Mouse (Mus musculus): ENCODE measurements around the gene Ilkap.

The Ilkap gene

DNA sequence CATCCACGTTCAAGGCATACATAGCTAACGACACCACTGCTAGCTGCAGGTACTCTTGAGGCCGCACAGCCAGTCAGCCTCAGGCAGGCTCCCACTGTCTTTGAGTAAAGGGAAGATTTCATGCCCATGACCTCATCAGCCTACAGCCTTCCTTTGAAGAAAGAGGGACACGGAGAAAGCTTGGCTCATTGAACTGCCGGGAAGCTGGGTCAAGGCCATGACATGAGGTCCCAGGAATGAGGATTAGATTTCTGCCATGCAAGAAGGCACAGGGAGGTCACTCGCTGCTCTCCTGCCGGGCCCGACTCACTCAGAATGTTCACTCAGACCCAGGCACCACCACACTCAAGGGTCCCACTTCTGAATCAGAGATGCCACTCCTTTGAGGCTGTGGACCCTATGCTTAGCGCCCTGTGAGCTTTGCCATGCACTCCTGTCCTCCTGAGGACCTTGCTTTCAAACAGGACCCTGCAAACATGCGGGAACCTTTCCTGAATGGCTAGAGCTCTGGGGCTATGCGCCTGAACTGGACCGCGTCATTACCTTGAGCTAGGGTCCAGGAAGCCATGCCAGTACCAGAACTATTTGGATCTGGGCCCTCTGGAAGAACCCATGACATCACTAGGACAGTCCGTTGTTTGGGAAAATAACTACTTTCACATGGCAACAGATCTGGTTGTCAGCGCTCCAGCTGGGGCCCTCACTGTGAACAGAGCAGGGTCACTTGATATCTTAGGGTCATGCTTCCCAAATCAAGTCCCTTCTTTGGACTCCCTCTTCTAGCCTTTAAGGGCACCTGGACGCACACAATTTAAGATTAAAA, 33.6 kb downstream of the Ilkap start:
- CTCF ChIA-PET: interaction anchor here (0.7 kb wide), 2 partner anchors 56 to 899 kb away, joined by 3 read pairs; no protein-coding TSS in a partner anchor

GRCm38 (mm10) chr1:91362113-91362512, 36.5 kb downstream of the Ilkap start:
- CTCF ChIA-PET: no interaction called here

DNA sequence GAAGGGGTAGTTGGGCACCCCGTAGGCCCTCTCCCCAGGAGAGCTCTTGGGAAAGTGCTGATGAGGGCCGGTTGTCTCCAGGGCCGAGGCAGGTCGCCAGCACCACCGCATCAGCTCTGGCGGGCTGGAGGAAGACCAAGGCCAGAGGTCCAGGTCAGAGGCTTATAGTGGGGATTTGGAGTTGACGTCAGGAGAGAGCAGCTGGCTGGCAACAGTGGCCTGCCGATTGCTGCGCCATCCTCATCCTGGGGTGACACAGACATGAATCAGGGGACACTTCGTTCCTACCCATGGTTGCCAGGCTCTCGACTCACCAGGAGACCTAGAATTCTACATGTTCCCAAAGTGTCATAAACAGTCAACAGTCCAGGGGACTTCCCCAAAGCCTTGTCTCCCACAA, 42.5 kb downstream of the Ilkap start:
- CTCF ChIA-PET: no interaction called here

DNA sequence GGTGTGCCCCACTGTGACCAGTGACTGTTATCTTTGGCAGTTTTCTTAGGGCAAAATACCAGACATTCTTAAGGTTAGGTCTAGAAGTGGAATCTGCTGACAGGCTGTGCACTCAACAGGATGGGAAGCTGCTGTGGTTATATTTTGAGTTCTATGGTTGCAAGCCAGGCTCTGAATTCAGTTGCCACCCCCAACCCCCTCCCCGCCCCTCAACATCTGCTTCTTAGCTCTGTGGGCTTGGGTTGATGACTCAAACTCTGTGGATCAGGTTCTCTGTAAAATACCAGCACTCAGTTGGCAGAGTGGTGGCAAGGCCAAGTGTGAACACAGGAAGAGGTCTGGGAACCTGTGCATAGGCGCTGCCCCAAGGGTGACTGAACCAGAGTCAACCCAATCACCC, 46.3 kb downstream of the Ilkap start:
- CTCF ChIA-PET: no interaction called here

DNA sequence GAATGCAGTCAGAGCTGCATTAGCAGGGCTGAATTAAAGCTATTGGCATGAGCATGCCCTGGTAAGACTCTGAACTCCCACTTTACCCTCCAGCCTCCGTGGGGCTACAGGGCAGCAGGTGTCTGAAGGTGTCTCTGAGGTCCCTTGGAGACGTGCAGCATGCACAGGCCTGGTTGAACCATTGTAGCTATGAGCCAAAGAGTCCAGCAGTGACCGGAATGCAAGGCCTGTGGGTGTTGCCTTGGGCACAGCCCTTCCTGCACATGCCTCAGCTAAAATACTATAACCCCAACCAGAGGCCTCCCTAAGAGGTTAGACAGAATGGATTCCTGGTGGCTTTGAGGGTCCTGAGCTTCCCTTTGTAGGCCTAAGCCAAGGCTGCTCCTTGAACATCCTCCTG, 47.4 kb downstream of the Ilkap start:
- CTCF ChIA-PET: no interaction called here

DNA sequence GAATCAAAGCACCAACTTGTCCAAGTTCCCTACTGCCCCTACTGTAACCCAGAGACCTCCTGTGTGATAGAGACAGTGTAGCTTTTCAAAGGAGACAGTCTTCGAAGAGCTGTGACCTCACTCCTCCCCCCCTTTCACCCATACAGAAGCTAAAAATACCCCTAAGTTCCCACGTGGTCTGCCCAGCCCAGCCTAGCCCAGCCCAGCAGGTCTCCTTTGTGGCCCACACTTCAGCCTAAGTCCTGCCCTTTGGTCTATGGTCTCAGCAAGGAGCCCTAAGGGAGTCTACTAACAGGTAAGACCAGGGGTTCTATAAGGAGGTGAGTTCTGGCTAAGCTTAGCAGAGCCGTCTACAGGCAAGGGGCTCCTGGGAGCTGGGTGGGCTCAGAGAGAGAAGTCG, 47.8 kb downstream of the Ilkap start, which contains the start of gene Klhl30:
Gene Klhl30 (plus strand): TSS at position 176 of the 400 bp plus-strand sequence.
- CTCF ChIA-PET: no interaction called here

- CTCF ChIA-PET: interaction anchor here (0.6 kb wide), 3 partner anchors 31 to 1100 kb away, joined by 3 to 5 read pairs (median 4); no protein-coding TSS in a partner anchor
Observed at GRCm38 (mm10) chr1:91346892-91347291, 51.7 kb downstream of the Ilkap start.

GRCm38 (mm10) chr1:91344921-91345685, 53.5 kb downstream of the Ilkap start:
- CTCF ChIA-PET: no interaction called here

DNA sequence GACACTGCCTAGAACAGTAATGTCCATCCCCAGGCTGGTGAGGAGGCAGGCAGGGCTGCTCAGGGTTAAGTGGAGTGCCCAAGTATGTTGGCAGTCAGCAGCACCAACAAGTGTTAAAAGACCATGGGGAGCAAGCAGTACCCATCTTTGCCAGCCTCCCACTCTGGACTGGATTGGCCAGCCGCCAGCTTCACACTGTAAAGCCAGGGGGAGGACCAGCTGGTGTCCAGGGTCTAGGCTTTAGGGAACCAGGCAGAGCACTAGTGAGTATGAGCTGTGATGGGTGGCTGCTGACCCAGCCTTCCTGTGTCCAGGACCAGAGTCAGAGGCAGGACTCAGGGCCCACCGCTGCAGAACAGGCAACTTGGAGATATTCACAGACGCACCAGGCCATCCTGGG, 54.6 kb downstream of the Ilkap start:
- CTCF ChIA-PET: no interaction called here

- CTCF ChIA-PET: no interaction called here
Observed at GRCm38 (mm10) chr1:91337355-91337754, 61.3 kb downstream of the Ilkap start.

- CTCF ChIA-PET: no interaction called here
Observed at GRCm38 (mm10) chr1:91333582-91333981, 65.0 kb downstream of the Ilkap start.

DNA sequence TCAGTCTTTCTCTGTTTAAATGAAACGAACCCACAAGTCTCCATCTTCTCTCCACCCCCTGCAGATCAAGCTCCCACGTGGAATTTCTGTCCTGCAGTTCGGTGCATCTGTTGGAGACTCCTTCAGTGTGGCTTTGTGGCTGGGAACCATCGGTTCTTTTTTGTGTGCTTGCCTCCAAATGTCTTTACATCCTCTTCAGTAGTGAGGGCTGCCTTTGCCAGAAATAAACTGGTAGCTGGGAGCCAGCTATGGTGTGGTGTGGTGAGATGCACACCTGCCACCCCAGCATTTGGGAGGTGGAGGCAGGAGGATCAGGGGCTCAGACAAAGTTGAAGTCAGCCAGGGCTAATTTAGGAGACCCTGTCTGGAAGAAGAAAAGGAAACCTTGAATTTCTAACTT, 66.5 kb downstream of the Ilkap start:
- CTCF ChIA-PET: no interaction called here

- CTCF ChIA-PET: no interaction called here
Observed at GRCm38 (mm10) chr1:91325488-91326042, 73.0 kb downstream of the Ilkap start.

DNA sequence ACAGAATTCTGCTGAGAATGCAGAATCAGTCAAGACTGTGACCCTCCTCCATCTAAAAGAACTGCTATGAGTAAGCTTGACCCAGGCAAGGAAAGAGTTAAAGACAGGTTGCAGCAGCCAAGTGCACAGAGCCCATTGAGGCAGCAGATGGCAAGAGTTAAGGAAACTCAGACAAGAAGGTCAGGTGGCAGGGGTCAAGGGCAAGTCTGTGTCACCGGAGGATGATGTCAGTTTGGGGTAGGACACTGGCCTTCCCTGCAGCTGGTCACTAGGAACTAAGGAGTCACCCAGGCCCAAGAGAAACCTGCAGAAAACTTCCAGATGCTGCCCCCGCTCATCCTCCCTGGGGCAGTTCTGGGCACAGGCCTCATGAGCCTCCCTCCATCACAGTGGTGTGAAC, 74.0 kb downstream of the Ilkap start:
- CTCF ChIA-PET: no interaction called here

Data from spleen, embryonic (tissue).